Mouse (Mus musculus): Measurements from ENCODE around the gene Tmem127.
"Not testable (repeated sequence)": the region's sequence is repeated elsewhere in the genome, so short reads cannot be mapped to it uniquely, and the experiment has no call there.

Tmem127 gene

DNA sequence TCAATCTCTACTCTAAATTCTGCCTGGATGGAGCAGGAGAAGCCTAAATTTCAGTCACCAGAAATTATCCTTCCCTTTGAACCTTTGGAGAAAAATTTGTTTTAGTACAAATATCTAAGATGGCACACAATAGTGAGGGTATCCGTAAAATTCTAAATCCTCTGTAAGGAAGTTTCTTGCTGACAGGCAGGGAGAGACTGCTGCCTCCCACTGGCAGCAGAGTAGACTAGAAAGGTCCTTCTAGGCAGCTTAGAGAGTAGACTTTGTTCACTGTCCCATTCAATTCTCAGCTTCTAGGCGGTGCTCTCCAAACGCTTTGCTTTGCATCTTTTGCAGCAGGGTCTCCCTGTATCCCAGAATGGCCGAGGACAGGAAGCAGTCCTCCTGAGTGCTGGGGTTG, 20.1 kb downstream of the Tmem127 start:
- no peak for DNase-seq (ENCODE audit: low spot score)

DNA sequence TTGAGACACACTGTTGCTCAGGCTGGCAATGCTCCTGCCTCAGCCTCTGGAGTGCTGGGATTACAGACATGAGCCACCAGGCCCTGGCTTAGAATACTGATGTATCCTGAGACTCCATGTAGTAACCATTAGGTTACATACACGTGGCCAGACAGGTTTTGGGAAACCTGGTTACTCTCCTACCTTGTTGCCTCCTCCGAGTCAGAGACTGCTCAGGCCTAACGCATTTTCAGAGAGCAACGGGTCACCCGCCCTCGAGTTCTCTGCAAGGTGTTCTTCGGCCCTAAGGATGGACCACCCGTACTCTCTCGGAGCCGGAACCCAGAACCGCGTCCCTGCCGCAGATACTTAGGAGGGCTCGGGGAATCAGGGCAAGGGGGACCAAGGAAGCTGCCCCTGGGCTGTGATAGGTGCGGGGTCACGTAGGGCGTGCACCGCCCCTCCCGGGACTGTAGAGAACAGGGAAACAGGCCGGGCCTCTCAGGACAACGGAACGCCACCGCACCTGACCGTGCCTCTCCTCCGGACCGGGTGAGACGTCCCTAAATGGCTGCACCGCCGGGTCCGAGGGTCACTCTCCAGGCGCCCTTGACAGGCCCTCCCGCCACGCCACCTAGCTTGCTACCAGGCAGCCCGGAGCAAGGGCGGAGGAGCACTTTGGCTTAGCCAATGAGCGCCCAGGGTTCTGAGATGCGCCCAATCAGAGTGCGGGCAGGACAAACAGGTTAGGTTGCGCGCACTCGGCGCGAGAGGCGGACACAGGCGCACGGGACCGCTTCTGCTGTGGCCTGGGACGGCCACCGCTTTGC, 22.0 kb downstream of the Tmem127 start, which contains the start of gene Stard7:
TSS of gene Stard7 (plus strand) at position 728 of the 809 bp plus-strand sequence.
- peak; percentile 94 for DNase-seq (ENCODE audit: low spot score)

DNA sequence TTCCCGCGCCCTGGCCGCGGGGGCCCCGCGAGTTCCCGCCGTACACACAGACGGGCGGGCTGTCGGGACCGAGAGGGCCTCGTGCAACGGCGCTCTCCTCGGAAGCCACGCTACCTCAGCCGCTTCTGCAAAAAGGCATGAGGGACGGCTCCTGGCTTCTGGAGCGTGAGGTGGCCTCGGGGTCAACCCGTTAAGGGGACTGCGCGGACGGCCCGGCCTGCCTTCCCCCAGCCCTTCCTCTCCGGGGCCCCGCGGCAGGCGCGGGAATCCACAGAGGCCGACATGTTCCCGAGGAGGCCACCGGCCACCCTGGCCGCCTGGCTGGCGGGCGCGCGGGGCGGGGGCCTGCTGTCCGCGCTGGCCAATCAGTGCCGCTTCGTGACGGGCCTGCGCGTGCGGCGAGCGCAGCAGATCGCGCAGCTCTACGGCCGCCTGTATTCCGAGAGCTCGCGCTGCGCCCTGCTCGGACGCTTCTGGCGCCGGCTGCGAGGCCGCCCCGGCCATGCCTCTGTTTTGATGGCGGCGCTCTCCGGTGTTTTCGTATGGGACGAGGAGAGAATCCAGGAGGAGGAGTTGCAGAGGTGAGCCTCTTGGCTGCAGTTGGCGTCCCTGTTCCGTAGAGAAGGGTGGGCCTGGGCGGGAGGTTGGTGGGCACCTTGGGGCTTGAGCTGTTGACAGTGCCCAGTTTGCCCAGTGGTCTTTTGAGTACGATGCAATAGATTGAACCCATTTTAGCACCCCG, 22.8 kb downstream of the Tmem127 start:
- peak; percentile 88 for DNase-seq (ENCODE audit: low spot score)

DNA sequence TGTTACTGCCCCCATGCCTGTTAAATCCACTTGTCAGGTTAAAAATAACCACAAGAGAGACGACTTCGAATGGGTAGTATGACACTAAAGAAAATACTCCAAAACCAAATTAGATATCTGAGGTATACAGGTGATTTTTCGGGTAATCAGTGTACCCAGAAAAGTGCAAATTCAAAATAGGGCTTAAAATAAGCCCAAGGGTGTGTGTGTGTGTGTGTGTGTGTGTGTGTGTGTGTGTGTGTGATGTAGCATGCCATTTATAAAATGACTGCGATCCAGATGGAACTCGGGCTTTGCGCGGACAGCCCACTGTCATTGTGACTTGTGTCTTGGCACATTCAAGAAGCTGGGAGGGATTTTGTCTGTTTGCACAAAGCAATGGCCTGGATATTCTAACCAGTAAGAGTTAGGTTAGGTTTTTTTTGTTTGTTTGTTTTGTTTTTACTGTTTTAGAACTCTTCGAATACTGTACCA, 23.4 kb downstream of the Tmem127 start:
- no peak for DNase-seq (ENCODE audit: low spot score)

DNA sequence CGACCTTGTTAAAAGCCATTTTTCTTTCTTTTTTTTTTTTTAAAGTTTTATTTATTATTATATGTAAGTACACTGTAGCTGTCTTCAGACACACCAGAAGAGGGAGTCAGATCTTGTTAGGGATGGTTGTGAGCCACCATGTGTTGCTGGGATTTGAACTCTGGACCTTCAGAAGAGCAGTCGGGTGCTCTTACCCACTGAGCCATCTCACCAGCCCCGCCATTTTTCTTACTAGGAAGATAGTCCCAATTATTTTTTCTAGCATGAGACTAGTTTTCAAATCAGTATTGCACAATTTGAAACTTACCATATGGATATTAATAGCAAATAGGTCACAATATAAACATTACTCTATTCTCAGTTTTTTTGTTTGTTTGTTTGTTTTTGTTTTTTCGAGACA, 24.3 kb downstream of the Tmem127 start:
- not testable (repeated sequence) for DNase-seq (ENCODE audit: low spot score)

DNA sequence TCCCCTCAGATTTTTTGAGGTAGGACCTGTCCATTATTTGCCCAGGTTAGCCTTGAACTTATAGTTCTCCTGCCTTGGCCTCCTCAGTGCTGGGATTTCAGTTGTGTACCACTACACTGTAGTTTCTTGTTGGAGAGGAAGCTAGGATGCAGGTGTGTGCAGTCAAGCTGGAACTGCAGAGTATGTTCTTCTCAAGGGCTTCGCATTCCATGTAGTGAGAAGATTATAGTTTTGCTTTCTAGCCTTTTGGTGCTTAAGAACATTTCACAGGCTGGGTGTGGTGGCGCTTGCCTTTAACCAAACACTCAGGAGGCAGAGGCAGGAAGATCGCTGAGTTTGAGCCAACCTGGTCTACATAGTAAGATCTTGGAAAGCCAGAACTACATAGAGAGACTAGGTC, 25.1 kb downstream of the Tmem127 start:
- no peak for DNase-seq (ENCODE audit: low spot score)

DNA sequence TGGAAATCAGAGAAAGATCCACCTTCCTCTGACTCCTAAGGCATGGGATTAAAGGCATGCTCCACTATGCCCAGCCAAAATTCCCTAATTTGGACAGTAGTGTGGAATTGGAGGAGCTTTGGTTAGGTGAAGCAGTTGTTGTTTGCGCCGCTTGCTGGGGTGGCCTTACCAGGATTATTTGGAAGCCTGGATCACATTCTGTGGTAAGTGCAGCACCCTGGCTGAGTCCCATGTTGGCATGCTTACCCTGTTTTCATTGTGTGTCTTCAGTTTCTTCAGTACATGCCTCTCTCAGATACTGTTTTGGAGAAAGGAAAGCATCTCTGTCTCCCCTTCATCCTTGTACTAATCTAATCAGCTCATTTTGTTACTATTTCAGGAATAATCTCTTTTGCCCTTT, 26.9 kb downstream of the Tmem127 start:
- DNase-seq (ENCODE audit: low spot score) = no peak

DNA sequence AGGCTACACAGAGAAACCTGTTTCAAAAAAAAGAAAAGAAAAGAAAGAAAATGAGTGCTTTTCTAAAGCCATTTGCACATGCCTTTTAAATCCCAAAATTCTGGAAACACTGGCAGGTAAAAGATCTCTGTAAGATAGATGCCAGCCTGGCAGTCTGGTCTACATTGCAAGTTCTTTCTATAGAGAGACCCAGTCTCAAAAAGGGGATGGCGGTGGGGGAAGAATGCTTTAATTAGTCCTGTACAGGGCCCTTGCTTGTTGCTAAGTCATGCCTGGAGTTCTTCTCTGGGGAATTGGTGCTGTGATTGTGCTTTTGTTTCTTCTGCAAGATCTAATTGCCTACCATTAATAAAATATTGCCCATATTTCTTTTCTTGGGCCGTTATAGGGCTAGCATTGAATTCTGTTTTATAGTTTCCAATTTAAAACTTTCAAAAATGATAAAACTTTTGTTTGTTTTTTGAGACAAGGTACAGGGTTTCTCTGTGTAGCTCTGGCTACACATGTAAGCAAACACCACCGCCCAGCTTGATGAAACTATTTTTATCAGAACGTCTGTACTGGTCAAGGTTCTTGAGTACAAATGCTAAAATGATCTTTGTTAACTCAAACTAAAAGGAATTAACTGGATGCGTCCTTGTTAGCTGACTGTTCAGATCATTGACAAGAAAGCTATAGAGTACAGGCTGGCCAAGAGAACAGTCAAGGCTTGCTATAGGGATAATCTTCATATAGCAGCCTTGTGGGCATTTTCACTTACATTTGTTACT, 28.0 kb downstream of the Tmem127 start:
- no peak for DNase-seq (ENCODE audit: low spot score)

DNA sequence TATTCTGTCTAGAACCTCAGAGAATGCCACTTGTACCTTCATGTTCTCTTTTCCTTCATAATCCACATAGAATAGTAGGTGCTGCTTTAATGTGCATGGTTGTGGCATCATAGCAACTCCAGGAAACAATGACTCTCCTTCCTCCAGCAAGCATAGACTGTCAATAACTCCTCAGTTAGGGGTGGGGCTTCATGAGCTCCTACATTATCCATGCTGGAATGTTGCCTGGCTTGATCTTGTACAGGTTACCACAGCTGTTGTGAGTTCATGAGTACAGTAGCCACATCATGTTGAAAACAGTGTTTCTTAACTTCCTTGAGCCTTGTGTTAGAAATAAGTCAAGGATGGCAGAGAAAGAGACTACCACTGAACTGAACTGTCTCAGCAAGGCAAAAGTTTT, 30.5 kb downstream of the Tmem127 start:
- DNase-seq (ENCODE audit: low spot score) = no peak

DNA sequence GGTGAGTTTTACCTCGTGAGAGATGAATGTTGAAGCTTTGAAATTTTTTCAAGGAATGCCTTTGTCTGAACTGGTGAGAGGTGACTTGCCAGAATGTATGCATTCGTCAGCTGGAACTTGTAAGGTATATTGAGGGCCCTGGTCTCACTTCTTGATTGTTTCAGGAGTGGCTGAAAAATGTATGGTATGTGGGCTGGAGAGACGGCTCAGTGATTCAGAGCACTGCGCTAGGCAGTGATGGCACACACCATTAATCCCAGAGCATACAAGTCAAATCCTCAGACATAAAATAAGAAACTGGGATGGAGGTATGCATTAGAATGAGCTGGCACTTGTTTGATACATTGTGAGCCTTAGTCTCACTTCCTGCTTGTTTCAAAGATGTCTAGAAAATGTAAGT, 44.5 kb downstream of the Tmem127 start:
- DNase-seq (ENCODE audit: low spot score) = no peak

DNA sequence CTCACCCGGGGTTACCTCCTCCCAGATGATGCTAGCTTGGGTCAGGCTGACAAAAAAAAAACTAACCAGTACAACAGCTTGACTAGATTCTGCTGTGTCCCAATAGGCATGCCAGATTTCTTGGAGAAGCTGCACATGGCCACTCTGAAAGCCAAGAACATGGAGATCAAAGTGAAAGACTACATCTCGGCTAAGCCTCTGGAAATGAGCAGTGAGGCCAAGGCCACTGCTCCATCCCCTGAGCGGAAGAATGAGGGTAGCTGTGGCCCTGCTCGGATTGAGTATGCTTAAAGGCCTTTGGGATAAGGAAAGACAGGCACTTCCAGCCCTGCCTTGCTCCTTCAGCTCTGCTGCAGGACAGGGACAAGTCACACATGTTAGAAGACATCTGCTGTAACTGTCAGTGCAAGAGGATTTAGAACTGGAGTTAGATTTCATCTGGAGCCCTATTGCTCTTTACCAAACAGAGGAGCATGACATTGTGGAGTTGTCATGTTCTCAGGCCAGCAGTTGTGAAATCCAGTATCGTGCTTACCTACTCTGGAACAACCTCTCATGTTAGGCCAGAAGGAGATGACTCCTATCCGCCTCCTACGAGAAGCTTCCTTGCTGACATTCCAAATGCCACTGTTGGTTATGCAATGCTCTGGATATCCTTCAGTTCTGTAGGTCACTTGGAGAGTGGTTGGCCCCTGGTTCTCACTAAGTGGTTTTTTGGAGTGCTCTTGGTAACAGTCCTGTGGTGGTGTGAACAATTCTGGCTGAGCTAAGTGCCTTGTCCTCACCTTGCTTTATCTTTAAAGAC, 49.5 kb downstream of the Tmem127 start:
- no peak for DNase-seq (ENCODE audit: low spot score)

DNA sequence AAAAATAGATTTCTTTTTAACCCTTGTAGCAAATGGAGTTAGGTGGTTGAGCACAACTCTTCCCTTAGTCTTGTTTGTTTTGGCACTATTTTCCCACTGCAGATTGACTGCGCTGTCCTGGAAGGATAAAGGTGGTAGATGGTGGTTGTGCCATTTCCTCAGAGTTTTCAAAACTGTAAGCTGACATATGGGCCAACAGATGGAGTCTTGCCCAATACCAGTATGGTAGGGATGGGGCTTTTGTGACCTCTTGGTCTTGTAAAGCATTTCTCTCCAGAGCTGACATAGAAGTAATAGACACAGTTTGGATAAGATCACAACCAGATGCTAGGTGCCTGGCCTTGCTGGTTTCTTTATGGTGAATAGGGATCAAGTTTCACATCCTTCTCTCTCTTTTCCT, 50.3 kb downstream of the Tmem127 start:
- DNase-seq (ENCODE audit: low spot score) = no peak

DNA sequence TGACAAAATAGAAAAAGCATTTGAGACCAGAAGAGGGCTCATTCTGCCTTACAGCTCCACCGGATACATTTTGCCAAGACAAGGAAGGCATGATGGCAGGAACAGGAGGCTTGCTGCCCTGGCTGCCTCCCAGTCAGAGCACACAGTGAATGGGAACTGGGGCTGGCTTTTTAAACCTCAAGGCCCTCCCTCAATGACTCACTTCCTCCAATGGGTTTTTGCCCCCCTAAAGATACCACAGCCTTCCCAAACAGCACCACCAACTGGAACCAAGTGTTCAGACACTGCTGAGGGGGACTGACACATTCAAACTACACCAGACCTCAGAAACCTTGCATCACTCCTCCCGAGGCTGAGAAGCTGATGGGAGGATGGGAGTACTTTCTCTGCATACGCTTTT, 53.0 kb downstream of the Tmem127 start:
- DNase-seq (ENCODE audit: low spot score) = no peak

DNA sequence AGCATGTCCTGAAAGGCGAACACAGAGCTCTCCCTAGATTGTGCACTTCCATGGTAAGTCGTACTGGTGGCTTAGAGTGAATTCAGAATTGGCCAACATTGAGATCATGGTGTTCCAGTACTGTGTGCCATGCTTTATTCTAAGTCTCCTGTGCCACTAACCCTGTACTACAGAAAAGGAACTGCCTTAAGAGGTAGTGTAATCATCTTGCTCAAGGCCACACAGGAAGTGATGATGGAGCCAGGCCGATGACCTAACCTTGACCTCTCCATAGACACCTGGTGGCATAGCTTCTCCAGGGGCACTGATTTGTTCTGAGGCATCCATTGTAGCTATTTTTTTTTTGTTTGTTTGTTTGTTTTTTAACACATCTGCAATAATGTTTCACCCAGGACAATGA, 54.2 kb downstream of the Tmem127 start:
- DNase-seq (ENCODE audit: low spot score) = no peak

DNA sequence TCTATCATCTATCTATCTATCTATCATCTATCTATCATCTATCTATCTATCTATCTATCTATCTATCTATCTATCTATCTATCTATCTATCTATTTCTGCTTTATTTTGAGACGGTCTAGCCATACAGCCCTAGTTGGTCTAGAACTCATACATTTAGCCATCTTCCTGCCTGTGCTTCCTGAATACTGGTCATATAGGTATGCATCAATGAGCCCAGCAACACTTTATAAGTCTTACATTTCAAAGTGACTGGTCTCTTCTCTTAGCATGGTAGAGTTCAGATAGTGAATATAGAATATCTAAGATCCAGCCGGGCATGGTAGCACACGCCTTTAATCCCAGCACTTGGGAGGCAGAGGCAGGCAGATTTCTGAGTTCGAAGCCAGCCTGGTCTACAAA, 56.5 kb downstream of the Tmem127 start:
- DNase-seq (ENCODE audit: low spot score) = not testable (repeated sequence)

DNA sequence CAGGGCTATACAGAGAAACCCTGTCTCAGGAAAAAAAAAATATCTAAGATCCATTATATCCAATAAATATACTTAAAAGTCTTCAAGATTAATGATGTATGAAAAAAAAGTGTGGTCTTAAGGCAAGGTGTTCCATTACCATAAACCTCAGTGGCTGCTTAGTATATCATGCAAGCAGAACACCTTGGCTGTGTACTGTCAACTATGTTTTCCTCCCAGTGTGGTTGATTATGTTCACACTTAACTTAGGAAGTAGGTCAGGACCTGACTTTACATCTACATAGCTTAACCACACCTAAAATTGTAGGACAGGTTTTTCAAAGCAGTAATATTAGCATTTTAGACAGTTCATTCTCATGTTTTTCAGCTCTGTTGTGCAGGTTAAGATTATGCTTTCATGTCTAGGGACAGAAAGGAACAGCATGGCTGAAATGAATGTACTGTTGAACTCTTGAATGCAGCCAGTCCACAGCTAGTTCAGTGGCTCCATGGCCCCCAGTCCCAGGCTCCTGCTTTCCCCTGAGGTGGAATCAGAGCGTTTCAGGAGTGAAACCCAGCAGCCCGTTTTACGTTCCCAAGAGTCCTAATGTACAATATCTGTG, 57.0 kb downstream of the Tmem127 start:
- DNase-seq (ENCODE audit: low spot score) = no peak

DNA sequence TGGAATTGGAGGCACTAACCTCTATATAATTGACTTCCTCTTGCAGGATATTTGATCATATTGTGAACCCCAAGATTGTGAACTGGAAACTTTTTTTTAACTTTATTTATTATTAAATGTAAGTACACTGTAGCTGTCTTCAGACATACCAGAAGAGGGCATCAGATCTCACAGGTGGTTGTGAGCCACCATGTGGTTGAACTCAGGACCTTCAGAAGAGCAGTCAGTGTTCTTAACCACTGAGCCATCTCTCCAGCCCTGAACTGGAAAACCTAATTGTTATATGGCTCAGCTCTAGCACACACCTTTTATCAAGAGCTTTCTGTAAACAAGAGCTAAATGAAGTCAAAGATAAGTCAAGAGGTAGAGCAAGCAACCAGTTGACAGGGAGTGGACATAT, 58.4 kb downstream of the Tmem127 start:
- DNase-seq (ENCODE audit: low spot score) = no peak

DNA sequence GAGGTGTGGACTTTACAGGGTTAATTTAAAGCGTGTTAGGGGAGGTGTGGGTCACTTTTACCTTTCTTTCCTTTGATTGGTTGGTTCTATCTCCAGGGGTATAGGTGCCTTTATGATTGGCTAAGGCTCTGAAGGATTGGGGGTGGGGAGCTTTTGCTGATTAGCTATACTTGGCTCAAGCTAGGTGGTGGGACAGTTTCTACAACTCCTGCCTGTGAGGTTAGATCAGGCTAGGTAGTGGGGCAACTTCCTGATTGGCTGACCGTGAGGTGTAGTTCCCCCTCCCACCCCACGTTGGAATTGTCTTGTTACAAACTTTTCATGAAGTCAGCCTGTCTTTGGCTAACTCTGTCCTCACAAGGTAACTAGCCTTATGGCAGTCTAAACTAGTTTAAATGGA, 59.5 kb downstream of the Tmem127 start:
- DNase-seq (ENCODE audit: low spot score) = no peak

DNA sequence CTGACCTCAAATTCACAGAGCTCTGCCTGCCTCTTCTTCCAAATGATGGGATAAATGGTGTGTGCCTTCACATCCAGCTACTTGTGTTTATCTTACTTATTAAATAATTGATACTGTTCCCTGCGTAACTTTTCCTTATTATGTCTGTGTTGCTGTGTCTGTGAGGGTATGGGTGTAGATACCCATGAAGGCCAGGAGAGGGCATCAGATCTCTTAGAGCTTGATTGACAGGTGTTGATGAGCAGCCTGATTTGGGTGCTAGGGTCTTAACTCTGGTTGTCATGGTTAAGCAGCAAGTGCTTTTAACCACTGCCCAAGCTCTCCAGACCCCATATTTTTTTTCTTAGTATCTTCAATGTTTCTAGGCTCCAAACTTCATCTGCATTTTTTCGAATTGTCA, 61.0 kb downstream of the Tmem127 start:
- DNase-seq (ENCODE audit: low spot score) = no peak

DNA sequence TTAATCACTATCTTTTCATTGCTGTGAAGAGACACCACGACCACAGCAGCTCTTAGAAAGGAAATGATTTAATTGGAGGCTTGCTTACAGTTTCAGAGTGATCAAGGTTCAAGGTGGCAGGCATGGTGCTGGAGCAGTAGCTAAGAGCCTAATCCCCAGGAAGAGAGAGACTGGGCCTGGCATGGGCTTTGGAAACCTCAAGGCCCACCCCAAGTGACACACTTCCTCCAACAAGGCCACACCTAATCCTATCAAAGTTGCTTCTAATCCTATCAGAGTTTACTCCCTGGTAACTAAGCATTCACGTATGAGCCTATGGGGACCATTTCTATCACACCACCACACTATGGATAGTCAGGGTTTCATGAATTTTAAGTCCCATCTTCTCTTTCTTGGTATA, 62.5 kb downstream of the Tmem127 start:
- no peak for DNase-seq (ENCODE audit: low spot score)

DNA sequence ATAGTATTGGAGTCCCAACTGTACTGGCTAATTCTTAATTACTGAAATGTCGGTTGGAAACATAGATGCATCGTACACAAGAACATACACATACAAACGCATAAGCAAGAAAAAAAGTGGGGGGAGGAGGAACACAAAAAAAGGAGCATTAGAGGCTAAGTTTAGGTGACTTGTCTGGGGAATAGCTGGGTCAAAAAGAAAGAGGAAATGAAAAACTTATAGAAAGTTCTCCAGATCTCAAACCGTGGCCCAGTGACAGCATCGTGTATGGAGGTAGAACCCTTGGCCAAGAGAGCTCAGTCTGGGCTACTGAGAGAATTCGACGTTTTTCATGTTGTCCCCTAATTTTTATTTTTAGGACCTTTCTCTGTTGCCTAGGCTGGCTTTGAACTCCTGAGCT, 63.0 kb downstream of the Tmem127 start:
- DNase-seq (ENCODE audit: low spot score) = no peak

Measured in ovary, postnatal 36 days (tissue).